46 mouse cellular contexts compared by ENCODE assay signal in the genomic region with DNA sequence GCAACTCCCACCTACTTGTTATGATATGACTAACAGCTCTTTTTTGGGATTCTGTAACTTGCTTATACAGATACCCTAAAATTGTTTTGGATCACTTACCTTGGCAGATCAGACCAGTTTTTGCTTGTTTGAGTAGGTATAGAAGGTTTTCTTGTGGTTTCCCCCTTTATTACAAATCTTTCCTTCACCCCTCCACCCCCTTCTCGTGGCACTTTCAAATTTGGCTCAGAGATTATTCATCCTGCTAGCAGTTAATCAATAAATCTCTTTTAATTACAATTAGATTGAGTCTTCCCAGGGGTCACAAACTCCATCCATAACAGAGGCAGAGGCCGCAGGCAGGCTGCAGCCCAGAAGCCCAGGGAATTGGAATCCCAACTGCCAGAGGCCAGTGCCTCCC. TPM values are rescaled to one million over a fixed set of nuclear protein-coding genes. Genes with fewer than 3 reads are reported as not detected.
"Had no signal": no experiment of that assay in that cellular context is flagged by ENCODE, and none has a peak within 500 bp of the region (broad histone marks: within the 10 kb centered on the region; RNA-seq: fewer than 3 reads in every experiment).

A gene (plus strand): TSS at position 301 of the 400 bp plus-strand sequence.

- ATAC-seq: liver, embryonic 12.5 days; liver, postnatal 0 days; lung, postnatal 0 days; midbrain, embryonic 16.5 days had no signal

- H3K9me3 ChIP-seq: limb, embryonic 10.5 days; limb, embryonic 12.5 days; limb, embryonic 13.5 days; limb, embryonic 15.5 days; liver, embryonic 12.5 days; liver, embryonic 13.5 days; liver, embryonic 15.5 days; lung, embryonic 15.5 days; megakaryocyte, embryonic 14.5 days; midbrain, embryonic 12.5 days; neural tube, embryonic 12.5 days; neural tube, embryonic 13.5 days had no signal

- H3K4me2 ChIP-seq: limb, embryonic 12.5 days; limb, embryonic 13.5 days; limb, embryonic 15.5 days; liver, embryonic 11.5 days; liver, embryonic 12.5 days; liver, embryonic 13.5 days; liver, embryonic 15.5 days; lung, embryonic 14.5 days; lung, embryonic 15.5 days; midbrain, embryonic 11.5 days; midbrain, embryonic 12.5 days; neural tube, embryonic 12.5 days; neural tube, embryonic 13.5 days had no signal

- H3K36me3 ChIP-seq: limb, embryonic 10.5 days; limb, embryonic 12.5 days; limb, embryonic 13.5 days; limb, embryonic 15.5 days; liver, embryonic 12.5 days; liver, embryonic 13.5 days; liver, embryonic 15.5 days; lung, embryonic 15.5 days; midbrain, embryonic 12.5 days; neural tube, embryonic 12.5 days; neural tube, embryonic 13.5 days had no signal

- H3K4me1 ChIP-seq: limb, embryonic 10.5 days; limb, embryonic 12.5 days; limb, embryonic 13.5 days; limb, embryonic 15.5 days; liver, embryonic 12.5 days; liver, embryonic 13.5 days; liver, embryonic 15.5 days; lung, embryonic 15.5 days; midbrain, embryonic 12.5 days; neural tube, embryonic 12.5 days; neural tube, embryonic 13.5 days had no signal

- H3K27me3 ChIP-seq: limb, embryonic 13.5 days; limb, embryonic 15.5 days; liver, embryonic 15.5 days; lung, embryonic 15.5 days; midbrain, embryonic 12.5 days had no signal

- H3K4me3 ChIP-seq: left cerebral cortex, adult 2 months; limb, embryonic 10.5 days; limb, embryonic 12.5 days; limb, embryonic 13.5 days; limb, embryonic 15.5 days; liver, embryonic 12.5 days; liver, embryonic 13.5 days; liver, embryonic 15.5 days; lung, embryonic 15.5 days; megakaryocyte, embryonic 14.5 days; midbrain, embryonic 12.5 days; neural tube, embryonic 12.5 days; neural tube, embryonic 13.5 days had no signal

- H3K9ac ChIP-seq: limb, embryonic 12.5 days; limb, embryonic 13.5 days; limb, embryonic 15.5 days; liver, embryonic 12.5 days; liver, embryonic 13.5 days; liver, embryonic 14.5 days; liver, embryonic 15.5 days; liver, postnatal 0 days; lung, embryonic 14.5 days; lung, embryonic 15.5 days; midbrain, embryonic 12.5 days; neural tube, embryonic 12.5 days; neural tube, embryonic 13.5 days had no signal

- H3K27ac ChIP-seq: left cerebral cortex, adult 2 months; limb, embryonic 10.5 days; limb, embryonic 12.5 days; limb, embryonic 13.5 days; limb, embryonic 15.5 days; liver, embryonic 12.5 days; liver, embryonic 13.5 days; liver, embryonic 14.5 days; liver, embryonic 15.5 days; lung, embryonic 15.5 days; macrophage; midbrain, embryonic 12.5 days; neural tube, embryonic 12.5 days; neural tube, embryonic 13.5 days had no signal

- DNase-seq: left cerebral cortex, postnatal 4 days; liver; liver, embryonic 13.5 days; liver, postnatal 0 days; lung, adult 18-20 months; lung, adult 2 months; lung, embryonic 14.5 days; lung, postnatal 10 days; lung, postnatal 14 days; lung, postnatal 36 days; lung, postnatal 4 days had no signal

RNA-seq across cellular contexts. Expression of the gene that starts here (rescaled TPM):
- total RNA-seq: left cerebral cortex, adult 18-20 months; left cerebral cortex, adult 2 months; left cerebral cortex, adult 8-10 months; left cerebral cortex, postnatal 10 days; left cerebral cortex, postnatal 14 days; left cerebral cortex, postnatal 25 days; left cerebral cortex, postnatal 36 days; left cerebral cortex, postnatal 4 days; liver, adult 2 months; megakaryocyte progenitor cell, adult 5-6 weeks; megakaryocyte, adult 5-6 weeks; megakaryocyte-erythroid progenitor cell, adult 5-6 weeks; midbrain, postnatal 0 days; monocyte, adult 5-6 weeks had no signal
- polyA plus RNA-seq: limb, embryonic 10.5 days; limb, embryonic 11.5 days; limb, embryonic 12.5 days; limb, embryonic 13.5 days; limb, embryonic 14.5 days; limb, embryonic 15.5 days; liver, adult 2 months; liver, embryonic 11.5 days; liver, embryonic 12.5 days; liver, embryonic 13.5 days; liver, embryonic 14.5 days; liver, embryonic 15.5 days; liver, embryonic 16.5 days; liver, postnatal 0 days; lung, adult 2 months; lung, embryonic 14.5 days; lung, embryonic 15.5 days; lung, embryonic 16.5 days; lung, postnatal 0 days; macrophage; midbrain, embryonic 16.5 days; midbrain, postnatal 0 days; neural tube, embryonic 11.5 days; neural tube, embryonic 12.5 days; neural tube, embryonic 13.5 days had no signal
